Mouse (Mus musculus) cerebellum, adult 18-20 months (tissue): Measurements from ENCODE around the gene Olfr272.

Experiments used
- DNase-seq, 2 experiments: peaks; one replicate each; pipeline ENCODE4 v3.0.0; 2021

The Olfr272 gene

GRCm38 (mm10) chr4:52919078-52919477 lies at the start of gene Olfr272:
TSS of gene Olfr272 (minus strand) at chr4:52919178.
- DNase-seq = no peak

- no peak for DNase-seq
These were observed 45.3 kb upstream of the Olfr272 start, which contains the start of gene Olfr270 for GRCm38 (mm10) chr4:52964247-52964646. TSS of gene Olfr270 (plus strand) at chr4:52964547.

GRCm38 (mm10) chr4:52958693-52959092 lies 39.7 kb upstream of the Olfr272 start:
- peak; percentile 15 to 42 for DNase-seq

GRCm38 (mm10) chr4:52949005-52949404 lies 30.0 kb upstream of the Olfr272 start:
- DNase-seq = no peak

GRCm38 (mm10) chr4:52946665-52947064 lies 27.7 kb upstream of the Olfr272 start:
- no peak for DNase-seq

DNA sequence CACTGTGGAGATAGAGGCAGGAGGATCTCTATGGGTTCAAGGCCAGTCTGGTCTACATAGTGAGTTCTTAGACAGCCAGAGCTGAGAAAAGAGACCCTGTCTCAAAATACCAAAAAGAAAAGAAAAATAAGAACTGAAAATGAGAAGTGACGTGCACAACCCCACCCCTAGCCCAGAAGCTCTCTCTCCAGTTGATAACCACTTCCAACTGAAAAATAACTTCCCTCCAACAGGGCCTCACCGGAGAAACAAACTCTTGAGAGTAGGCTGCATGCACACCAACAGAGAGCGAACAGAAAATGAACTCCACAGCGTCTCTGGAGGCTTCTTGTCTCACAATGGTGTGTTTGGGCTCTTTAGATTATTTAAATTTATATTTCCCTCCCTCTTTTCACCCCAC lies 11.5 kb upstream of the Olfr272 start:
- no peak for DNase-seq

GRCm38 (mm10) chr4:52917311-52917688 lies 1.7 kb downstream of the Olfr272 start:
- DNase-seq = no peak

- DNase-seq = no peak
These were observed 2.2 kb downstream of the Olfr272 start for GRCm38 (mm10) chr4:52916659-52917310.

DNA sequence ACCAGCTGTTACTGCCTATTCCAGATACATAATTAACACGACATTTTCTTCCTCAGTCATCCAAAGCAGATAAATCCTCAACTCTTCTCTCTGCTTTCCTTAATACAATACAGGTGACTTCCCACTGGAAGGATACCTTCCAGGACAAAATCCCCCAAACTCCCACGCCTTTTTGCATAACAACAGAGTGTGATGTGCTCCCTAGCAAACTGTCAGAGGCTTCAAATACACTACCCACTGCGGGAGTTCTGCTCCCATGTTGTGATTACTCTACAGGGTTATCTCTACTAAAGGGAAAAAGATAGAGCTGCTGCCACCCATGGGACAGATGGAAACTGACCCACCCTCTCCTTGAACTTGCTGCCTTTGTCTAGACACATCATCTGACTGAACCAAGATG lies 6.6 kb downstream of the Olfr272 start:
- DNase-seq = no peak

GRCm38 (mm10) chr4:52909542-52909941 lies 9.4 kb downstream of the Olfr272 start:
- DNase-seq = no peak

DNA sequence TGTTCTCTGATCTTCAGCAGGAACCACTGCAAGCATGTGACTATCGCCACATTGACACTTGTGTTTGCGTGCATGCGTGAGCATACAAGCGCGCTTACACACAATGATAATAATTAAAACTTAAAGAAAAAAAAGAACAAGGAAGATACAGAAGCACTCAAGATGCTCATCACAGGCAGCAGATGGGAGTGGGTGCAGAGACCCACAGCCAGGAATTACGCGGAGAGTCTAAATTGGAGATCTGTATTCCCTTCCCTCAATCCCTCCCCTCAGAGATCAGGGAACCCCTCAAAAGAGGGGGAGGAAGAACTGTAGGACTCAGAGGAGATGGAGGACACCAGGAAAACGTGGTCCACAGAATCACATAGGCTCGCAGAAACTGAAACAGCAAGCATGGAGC lies 54.8 kb downstream of the Olfr272 start:
- DNase-seq = no peak
